Mouse (Mus musculus) testis, adult 2 months (tissue): ENCODE results near the gene Pds5a.

ENCODE experiments used
- CTCF ChIP-seq: fragments of 200-500 bp; IDR thresholded peaks from 2 replicates; pipeline ENCODE4 v1.5.1; 2012; ENCODE audit warnings: low read depth, mild to moderate bottlenecking, inconsistent platforms, low read length, moderate library complexity; ENCODE audit not compliant: control insufficient read depth, insufficient read depth, insufficient replicate concordance
- POLR2A ChIP-seq: fragments of 200-500 bp; IDR thresholded peaks from 2 replicates; pipeline ENCODE4 v1.6.1; 2012; ENCODE audit warnings: low read depth, mild to moderate bottlenecking, inconsistent platforms, low read length, moderate library complexity; ENCODE audit not compliant: control insufficient read depth

- TF ChIP-seq CTCF (no peak), POLR2A (no peak)
These were observed 675 bp upstream of the Pds5a start for GRCm38 (mm10) chr5:65698759-65699136.
